Mouse (Mus musculus): ENCODE results near the gene Abhd14b. TPM values are rescaled to one million over a fixed set of nuclear protein-coding genes. Genes with fewer than 3 reads are reported as not detected.

The Abhd14b gene
- polyA plus RNA-seq (2014; fragmentation: Nextera tagmentation; extraction: Ambion mirVana) = 6.6 and 7.1 TPM in 2 replicates

DNA sequence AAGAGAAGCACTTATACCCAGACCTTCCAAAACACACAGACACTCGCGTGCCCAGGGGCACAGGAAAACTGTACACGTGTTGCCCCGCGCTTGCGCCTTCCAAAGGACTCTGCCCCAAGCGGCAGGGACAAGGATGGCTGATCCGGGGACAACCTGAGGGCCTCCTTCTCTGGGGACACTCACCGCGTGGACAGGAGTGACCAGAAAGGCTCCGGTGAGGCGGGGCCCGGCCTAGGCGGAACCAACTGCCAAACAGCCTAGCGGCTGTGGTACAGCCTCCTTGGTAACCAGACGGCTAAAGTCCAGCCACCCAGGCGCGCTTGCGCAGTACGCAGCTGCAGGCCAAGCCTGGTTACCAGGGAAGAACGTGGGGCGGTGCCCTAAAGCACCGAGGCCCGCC lies at the start of gene Abhd14b, which contains the start of gene Abhd14a:
TSS of gene Abhd14b (plus strand) at position 112 of the 400 bp plus-strand sequence.
TSS of gene Abhd14a (minus strand) at position 331 of the 400 bp plus-strand sequence.
- peak; percentile 74 for ATAC-seq (ENCODE audit: insufficient number of reproducible peaks, insufficient read depth, low FRiP score, low read depth)
- peak within 1 kb of the TSS; percentile 51 to 73 for H3K4me3 ChIP-seq (ENCODE audit: control insufficient read depth in 1 of 2, insufficient read depth in 1 of 2, low read depth in 1 of 2, low read length in 2 of 2)
- no peaks in the 10 kb centered on the region for H3K27me3 ChIP-seq (ENCODE audit: control insufficient read depth, insufficient read depth, low read length)
- under 1% methylated on average over 24 of the region's 24 CpGs for WGBS
- H3K4me2 ChIP-seq (ENCODE audit: low read length) = peak within 1 kb of the TSS; percentile 91
- peak within 1 kb of the TSS; percentile 79 for H3K9ac ChIP-seq (ENCODE audit: low read length)
- peak within 1 kb of the TSS; percentile 60 to 80 for H3K27ac ChIP-seq (replicated peaks in 1 of 2; ENCODE audit: control insufficient read depth in 1 of 2, insufficient read depth in 1 of 2, low read depth in 2 of 2, low read length in 2 of 2)
- H3K9me3 ChIP-seq (ENCODE audit: control insufficient read depth, low read length) = no peaks in the 10 kb centered on the region
- peaks cover 12 to 34% of the 10 kb centered on the region in 2 experiments for H3K4me1 ChIP-seq (ENCODE audit: control insufficient read depth in 2 of 2, insufficient read depth in 2 of 2, low read length in 2 of 2)
- no peaks in the 10 kb centered on the region for H3K36me3 ChIP-seq (ENCODE audit: control insufficient read depth, insufficient read depth, low read length)

GRCm38 (mm10) chr9:106397733-106398132 lies 49.5 kb upstream of the Abhd14b start:
- peaks cover 37 to 41% of the 10 kb centered on the region in 2 experiments for H3K4me1 ChIP-seq (ENCODE audit: control insufficient read depth in 2 of 2, insufficient read depth in 2 of 2, low read length in 2 of 2)
- H3K27me3 ChIP-seq (ENCODE audit: control insufficient read depth, insufficient read depth, low read length) = no peaks in the 10 kb centered on the region
- no peaks in the 10 kb centered on the region for H3K9me3 ChIP-seq (ENCODE audit: control insufficient read depth, low read length)
- no peak overlapping the region for H3K4me3 ChIP-seq (ENCODE audit: control insufficient read depth in 1 of 2, insufficient read depth in 1 of 2, low read depth in 1 of 2, low read length in 2 of 2)
- H3K36me3 ChIP-seq (ENCODE audit: control insufficient read depth, insufficient read depth, low read length) = no peaks in the 10 kb centered on the region
- no peak for ATAC-seq (ENCODE audit: insufficient number of reproducible peaks, insufficient read depth, low FRiP score, low read depth)
- H3K27ac ChIP-seq (replicated peaks in 1 of 2; ENCODE audit: control insufficient read depth in 1 of 2, insufficient read depth in 1 of 2, low read depth in 2 of 2, low read length in 2 of 2) = 0 out of 4 replicates have a peak overlapping the region, but pooled peaks of 1 of the 2 experiments have one; percentile 15
- 14% methylated on average over 4 of the region's 4 CpGs for WGBS
- no peak overlapping the region for H3K4me2 ChIP-seq (ENCODE audit: low read length)
- H3K9ac ChIP-seq (ENCODE audit: low read length) = peak overlapping the region; percentile 3; the same call in 1 of the 2 replicates

DNA sequence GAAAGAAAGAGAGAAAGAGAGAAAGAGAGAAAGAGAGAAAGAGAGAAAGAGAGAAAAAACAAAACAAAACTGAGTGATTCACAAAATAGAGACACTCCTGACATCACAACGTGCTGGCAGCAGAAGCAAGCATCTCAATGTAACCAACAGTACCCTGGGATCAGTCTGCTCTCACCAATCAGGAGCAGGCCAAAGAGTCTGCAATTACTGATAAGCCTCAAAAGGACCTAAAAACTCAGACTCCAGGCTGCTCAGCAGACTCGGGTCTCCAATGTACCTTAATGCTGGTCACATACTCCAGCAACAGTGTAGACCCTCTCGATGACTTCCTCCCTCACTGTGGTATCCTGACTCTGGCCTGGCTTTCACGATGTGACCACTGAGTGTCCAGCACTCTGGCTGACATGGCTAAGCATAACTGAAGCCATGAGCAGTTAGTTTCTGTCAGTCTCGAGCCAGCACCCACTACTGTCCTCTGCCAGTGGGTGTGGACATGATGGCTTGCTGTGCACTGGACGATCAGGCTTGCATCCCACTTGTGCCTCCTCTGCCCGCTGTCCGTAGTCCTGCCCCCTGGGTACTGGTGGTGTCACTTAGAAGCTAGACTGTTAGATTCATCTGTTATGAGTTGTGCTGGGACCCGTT lies 48.5 kb upstream of the Abhd14b start:
- Histone ChIP-seq H3K4me3 (ENCODE audit: control insufficient read depth in 1 of 2, insufficient read depth in 1 of 2, low read depth in 1 of 2, low read length in 2 of 2) (no peak overlapping the region), H3K36me3 (ENCODE audit: control insufficient read depth, insufficient read depth, low read length) (no peaks in the 10 kb centered on the region), H3K9ac (ENCODE audit: low read length) (no peak overlapping the region), H3K27ac (replicated peaks in 1 of 2; ENCODE audit: control insufficient read depth in 1 of 2, insufficient read depth in 1 of 2, low read depth in 2 of 2, low read length in 2 of 2) (no peak overlapping the region), H3K27me3 (ENCODE audit: control insufficient read depth, insufficient read depth, low read length) (no peaks in the 10 kb centered on the region), H3K9me3 (ENCODE audit: control insufficient read depth, low read length) (no peaks in the 10 kb centered on the region), H3K4me1 (ENCODE audit: control insufficient read depth in 2 of 2, insufficient read depth in 2 of 2, low read length in 2 of 2) (peaks cover 35 to 38% of the 10 kb centered on the region in 2 experiments), H3K4me2 (ENCODE audit: low read length) (no peak overlapping the region)
- WGBS = 55% methylated on average over 9 of the region's 9 CpGs
- no peak for ATAC-seq (ENCODE audit: insufficient number of reproducible peaks, insufficient read depth, low FRiP score, low read depth)

GRCm38 (mm10) chr9:106399808-106400207 lies 47.5 kb upstream of the Abhd14b start:
- Histone ChIP-seq H3K27me3 (ENCODE audit: control insufficient read depth, insufficient read depth, low read length) (no peaks in the 10 kb centered on the region), H3K36me3 (ENCODE audit: control insufficient read depth, insufficient read depth, low read length) (no peaks in the 10 kb centered on the region), H3K9ac (ENCODE audit: low read length) (no peak overlapping the region), H3K27ac (replicated peaks in 1 of 2; ENCODE audit: control insufficient read depth in 1 of 2, insufficient read depth in 1 of 2, low read depth in 2 of 2, low read length in 2 of 2) (no peak overlapping the region), H3K4me3 (ENCODE audit: control insufficient read depth in 1 of 2, insufficient read depth in 1 of 2, low read depth in 1 of 2, low read length in 2 of 2) (no peak overlapping the region), H3K4me1 (ENCODE audit: control insufficient read depth in 2 of 2, insufficient read depth in 2 of 2, low read length in 2 of 2) (peaks cover 27 to 33% of the 10 kb centered on the region in 2 experiments), H3K9me3 (ENCODE audit: control insufficient read depth, low read length) (no peaks in the 10 kb centered on the region), H3K4me2 (ENCODE audit: low read length) (no peak overlapping the region)
- WGBS = 84% methylated on average over 3 of the region's 3 CpGs
- ATAC-seq (ENCODE audit: insufficient number of reproducible peaks, insufficient read depth, low FRiP score, low read depth) = no peak

DNA sequence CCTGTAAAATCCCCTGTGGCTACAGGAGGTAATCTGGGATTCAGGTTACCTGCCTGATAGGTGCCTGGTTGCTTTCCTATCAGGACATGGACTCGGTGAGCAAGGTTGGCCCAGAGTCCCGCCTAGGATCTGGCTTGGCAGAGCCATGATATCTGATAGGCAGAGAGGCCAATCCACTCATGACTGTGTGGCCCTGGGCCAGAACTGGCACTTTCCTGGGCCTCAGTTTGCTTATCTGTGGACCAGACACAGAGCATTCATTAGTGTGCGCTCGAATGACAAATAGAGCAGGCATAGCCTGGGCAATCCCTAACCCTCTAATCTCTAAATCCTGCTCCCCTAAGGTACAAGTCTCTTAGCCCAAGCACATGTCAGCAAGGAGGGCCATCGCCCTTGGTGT lies 45.1 kb upstream of the Abhd14b start:
- no peaks in the 10 kb centered on the region for H3K27me3 ChIP-seq (ENCODE audit: control insufficient read depth, insufficient read depth, low read length)
- H3K9me3 ChIP-seq (ENCODE audit: control insufficient read depth, low read length) = no peaks in the 10 kb centered on the region
- H3K4me2 ChIP-seq (ENCODE audit: low read length) = no peak overlapping the region
- no peaks in the 10 kb centered on the region for H3K36me3 ChIP-seq (ENCODE audit: control insufficient read depth, insufficient read depth, low read length)
- no peak overlapping the region for H3K27ac ChIP-seq (replicated peaks in 1 of 2; ENCODE audit: control insufficient read depth in 1 of 2, insufficient read depth in 1 of 2, low read depth in 2 of 2, low read length in 2 of 2)
- 53% methylated on average over 5 of the region's 5 CpGs for WGBS
- H3K9ac ChIP-seq (ENCODE audit: low read length) = no peak overlapping the region
- no peak for ATAC-seq (ENCODE audit: insufficient number of reproducible peaks, insufficient read depth, low FRiP score, low read depth)
- no peak overlapping the region for H3K4me3 ChIP-seq (ENCODE audit: control insufficient read depth in 1 of 2, insufficient read depth in 1 of 2, low read depth in 1 of 2, low read length in 2 of 2)
- peaks cover 45 to 47% of the 10 kb centered on the region in 2 experiments for H3K4me1 ChIP-seq (ENCODE audit: control insufficient read depth in 2 of 2, insufficient read depth in 2 of 2, low read length in 2 of 2)

GRCm38 (mm10) chr9:106402607-106403375 lies 44.5 kb upstream of the Abhd14b start:
- Histone ChIP-seq H3K9me3 (ENCODE audit: control insufficient read depth, low read length) (no peaks in the 10 kb centered on the region), H3K27ac (replicated peaks in 1 of 2; ENCODE audit: control insufficient read depth in 1 of 2, insufficient read depth in 1 of 2, low read depth in 2 of 2, low read length in 2 of 2) (no peak overlapping the region), H3K9ac (ENCODE audit: low read length) (no peak overlapping the region), H3K36me3 (ENCODE audit: control insufficient read depth, insufficient read depth, low read length) (no peaks in the 10 kb centered on the region), H3K4me2 (ENCODE audit: low read length) (no peak overlapping the region), H3K4me3 (ENCODE audit: control insufficient read depth in 1 of 2, insufficient read depth in 1 of 2, low read depth in 1 of 2, low read length in 2 of 2) (no peak overlapping the region), H3K4me1 (ENCODE audit: control insufficient read depth in 2 of 2, insufficient read depth in 2 of 2, low read length in 2 of 2) (peaks cover 42 to 46% of the 10 kb centered on the region in 2 experiments), H3K27me3 (ENCODE audit: control insufficient read depth, insufficient read depth, low read length) (no peaks in the 10 kb centered on the region)
- WGBS = 68% methylated on average over 16 of the region's 16 CpGs
- no peak for ATAC-seq (ENCODE audit: insufficient number of reproducible peaks, insufficient read depth, low FRiP score, low read depth)

GRCm38 (mm10) chr9:106405275-106405674 lies 42.0 kb upstream of the Abhd14b start:
- Histone ChIP-seq H3K4me2 (ENCODE audit: low read length) (no peak overlapping the region), H3K4me1 (ENCODE audit: control insufficient read depth in 2 of 2, insufficient read depth in 2 of 2, low read length in 2 of 2) (peaks cover 34 to 46% of the 10 kb centered on the region in 2 experiments), H3K9me3 (ENCODE audit: control insufficient read depth, low read length) (no peaks in the 10 kb centered on the region), H3K27ac (replicated peaks in 1 of 2; ENCODE audit: control insufficient read depth in 1 of 2, insufficient read depth in 1 of 2, low read depth in 2 of 2, low read length in 2 of 2) (peak overlapping the region; percentile 76 to 85), H3K9ac (ENCODE audit: low read length) (no peak overlapping the region), H3K27me3 (ENCODE audit: control insufficient read depth, insufficient read depth, low read length) (no peaks in the 10 kb centered on the region), H3K36me3 (ENCODE audit: control insufficient read depth, insufficient read depth, low read length) (no peaks in the 10 kb centered on the region), H3K4me3 (ENCODE audit: control insufficient read depth in 1 of 2, insufficient read depth in 1 of 2, low read depth in 1 of 2, low read length in 2 of 2) (no peak overlapping the region)
- ATAC-seq (ENCODE audit: insufficient number of reproducible peaks, insufficient read depth, low FRiP score, low read depth) = peak; percentile 34; the same call in 1 of the 2 replicates
- 9% methylated on average over 6 of the region's 6 CpGs for WGBS

Data from heart, embryonic 14.5 days (tissue).